Mouse (Mus musculus): ENCODE measurements around the gene Sstr2. TPM values are rescaled to one million over a fixed set of nuclear protein-coding genes. Genes with fewer than 3 reads are reported as not detected.

Gene Sstr2
- polyA plus RNA-seq, 1 experiment from 2014 or later: 2.1 TPM

DNA sequence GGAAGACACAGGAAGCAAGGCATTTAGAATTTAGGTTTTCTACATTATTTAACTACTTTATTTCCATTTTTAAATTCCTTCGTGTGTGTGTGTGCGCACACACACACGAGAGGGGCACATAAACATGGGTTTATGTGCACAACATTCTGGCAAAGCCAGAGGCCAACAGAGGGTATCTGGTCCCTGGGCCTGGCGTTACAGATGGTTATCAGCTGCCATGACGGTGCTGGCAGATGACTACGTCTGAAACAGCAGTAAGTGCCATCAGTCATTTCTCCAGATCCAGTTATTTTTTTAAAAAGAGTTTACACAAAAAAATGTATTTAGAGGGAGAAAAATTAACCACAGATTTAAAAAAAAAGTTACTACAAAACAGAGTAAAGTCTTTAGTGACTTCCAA, 47.1 kb downstream of the Sstr2 start:
- no peak overlapping the region for H3K4me3 ChIP-seq
- H3K27me3 ChIP-seq (replicated peaks; ENCODE audit: low read depth, poor library complexity, severe bottlenecking): no peaks in the 10 kb centered on the region
- 86% methylated on average over 6 of the region's 6 CpGs for WGBS
- H3K4me1 ChIP-seq: peaks cover 3% of the 10 kb centered on the region; the same call in 1 of the 2 replicates
- H3K36me3 ChIP-seq (replicated peaks): peaks cover 88% of the 10 kb centered on the region
- DNase-seq (ENCODE audit: low spot score): no peak
- H3K27ac ChIP-seq (replicated peaks): no peak overlapping the region
- H3K9me3 ChIP-seq: no peaks in the 10 kb centered on the region

DNA sequence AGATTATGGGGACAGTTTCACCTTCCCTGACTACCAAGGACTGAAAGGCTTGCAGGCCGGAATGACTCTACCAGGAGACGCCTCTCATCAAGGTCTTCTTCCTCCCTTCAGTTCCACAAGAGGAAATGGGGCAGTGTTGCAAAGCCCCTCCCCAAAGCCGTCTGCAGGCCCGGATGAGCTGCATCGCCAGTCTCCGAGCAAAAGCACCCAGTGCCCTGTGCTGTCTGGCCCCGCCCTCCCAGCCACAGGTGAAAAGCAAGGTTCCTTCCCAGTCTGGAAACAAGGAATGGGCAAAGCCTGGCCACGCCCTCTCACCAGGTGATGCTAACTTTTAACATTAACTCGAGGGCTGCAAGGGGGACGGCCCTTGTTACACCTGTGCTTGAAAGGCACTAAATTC, 47.5 kb downstream of the Sstr2 start:
- no peak overlapping the region for H3K27ac ChIP-seq (replicated peaks)
- no peaks in the 10 kb centered on the region for H3K9me3 ChIP-seq
- peaks cover 88% of the 10 kb centered on the region for H3K36me3 ChIP-seq (replicated peaks)
- H3K4me3 ChIP-seq: no peak overlapping the region
- no peaks in the 10 kb centered on the region for H3K27me3 ChIP-seq (replicated peaks; ENCODE audit: low read depth, poor library complexity, severe bottlenecking)
- no peak for DNase-seq (ENCODE audit: low spot score)
- H3K4me1 ChIP-seq: peaks cover 3% of the 10 kb centered on the region; the same call in 1 of the 2 replicates
- WGBS: 58% methylated on average over 10 of the region's 10 CpGs

DNA sequence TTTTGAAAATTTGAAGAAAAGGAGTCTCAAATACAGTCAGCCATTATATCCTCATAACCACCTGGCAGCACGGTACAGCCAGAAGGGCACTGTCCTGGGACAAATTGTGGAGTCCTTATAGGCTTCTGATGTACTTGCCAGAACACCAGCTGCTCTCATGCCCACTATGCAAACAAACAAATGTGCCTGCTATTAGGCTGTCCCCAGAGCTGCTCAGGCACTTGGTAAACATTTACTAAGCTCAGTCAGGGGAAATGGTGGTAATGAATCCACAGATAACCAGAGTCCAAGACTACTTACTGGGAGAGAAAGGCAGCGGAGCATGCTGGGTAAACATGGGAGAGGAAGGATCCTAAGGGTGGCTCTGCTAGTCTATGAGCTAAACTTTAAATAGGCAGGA, 48.0 kb downstream of the Sstr2 start:
- no peak for DNase-seq (ENCODE audit: low spot score)
- Histone ChIP-seq H3K36me3 (replicated peaks) (peaks cover 88% of the 10 kb centered on the region), H3K4me3 (no peak overlapping the region), H3K4me1 (peaks cover 3% of the 10 kb centered on the region; the same call in 1 of the 2 replicates), H3K27ac (replicated peaks) (no peak overlapping the region), H3K27me3 (replicated peaks; ENCODE audit: low read depth, poor library complexity, severe bottlenecking) (no peaks in the 10 kb centered on the region), H3K9me3 (no peaks in the 10 kb centered on the region)
- 82% methylated on average over 2 of the region's 2 CpGs for WGBS

GRCm38 (mm10) chr11:113667704-113668103, 48.6 kb downstream of the Sstr2 start:
- peaks cover 88% of the 10 kb centered on the region for H3K36me3 ChIP-seq (replicated peaks)

GRCm38 (mm10) chr11:113668857-113669256, 49.7 kb downstream of the Sstr2 start:
- 94% methylated on average over 5 of the region's 5 CpGs for WGBS

More at GRCm38 (mm10) chr11:113667704-113668103, 48.6 kb downstream of the Sstr2 start:
- 86% methylated on average over 4 of the region's 4 CpGs for WGBS
- H3K4me1 ChIP-seq: peaks cover 3% of the 10 kb centered on the region; the same call in 1 of the 2 replicates
- H3K4me3 ChIP-seq: no peak overlapping the region
- DNase-seq (ENCODE audit: low spot score): no peak
- no peak overlapping the region for H3K27ac ChIP-seq (replicated peaks)
- H3K27me3 ChIP-seq (replicated peaks; ENCODE audit: low read depth, poor library complexity, severe bottlenecking): no peaks in the 10 kb centered on the region
- H3K9me3 ChIP-seq: no peaks in the 10 kb centered on the region

GRCm38 (mm10) chr11:113669711-113670110, 50.6 kb downstream of the Sstr2 start:
- no peaks in the 10 kb centered on the region for H3K27me3 ChIP-seq (replicated peaks; ENCODE audit: low read depth, poor library complexity, severe bottlenecking)
- H3K4me1 ChIP-seq: peaks cover 3% of the 10 kb centered on the region; the same call in 1 of the 2 replicates
- peaks cover 88% of the 10 kb centered on the region for H3K36me3 ChIP-seq (replicated peaks)
- no peak for DNase-seq (ENCODE audit: low spot score)
- H3K4me3 ChIP-seq: no peak overlapping the region
- H3K9me3 ChIP-seq: no peaks in the 10 kb centered on the region
- WGBS: 85% methylated on average over 4 of the region's 4 CpGs
- H3K27ac ChIP-seq (replicated peaks): no peak overlapping the region

More at GRCm38 (mm10) chr11:113668857-113669256, 49.7 kb downstream of the Sstr2 start:
- Histone ChIP-seq H3K4me1 (peaks cover 3% of the 10 kb centered on the region; the same call in 1 of the 2 replicates), H3K9me3 (no peaks in the 10 kb centered on the region), H3K27me3 (replicated peaks; ENCODE audit: low read depth, poor library complexity, severe bottlenecking) (no peaks in the 10 kb centered on the region), H3K27ac (replicated peaks) (no peak overlapping the region), H3K36me3 (replicated peaks) (peaks cover 88% of the 10 kb centered on the region), H3K4me3 (no peak overlapping the region)
- no peak for DNase-seq (ENCODE audit: low spot score)

DNA sequence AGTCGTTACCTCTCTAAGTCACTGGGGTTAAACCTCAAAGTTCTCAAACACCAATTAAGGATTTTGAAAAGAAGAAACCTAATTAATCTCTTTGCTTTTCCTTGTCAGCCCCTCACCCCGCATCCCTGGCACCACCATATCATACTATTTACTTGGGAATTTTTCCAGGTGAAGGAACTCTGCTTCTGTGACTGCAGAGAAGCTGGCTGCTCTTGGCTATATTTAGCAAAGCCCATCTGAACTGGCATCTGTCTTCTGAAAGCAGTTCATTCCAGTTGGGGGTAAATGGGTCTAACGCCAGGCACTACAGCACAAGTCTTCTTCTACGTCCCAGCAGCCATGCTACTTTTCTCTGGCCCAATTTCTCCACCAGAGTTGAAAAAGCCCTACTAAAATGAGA, 54.5 kb downstream of the Sstr2 start:
- Histone ChIP-seq H3K4me1 (peaks cover 4% of the 10 kb centered on the region), H3K27ac (replicated peaks) (no peak overlapping the region), H3K4me3 (no peak overlapping the region), H3K27me3 (replicated peaks; ENCODE audit: low read depth, poor library complexity, severe bottlenecking) (no peaks in the 10 kb centered on the region), H3K36me3 (replicated peaks) (peaks cover 92% of the 10 kb centered on the region), H3K9me3 (no peaks in the 10 kb centered on the region)
- no peak for DNase-seq (ENCODE audit: low spot score)
- 95% methylated on average over 4 of the region's 4 CpGs for WGBS

DNA sequence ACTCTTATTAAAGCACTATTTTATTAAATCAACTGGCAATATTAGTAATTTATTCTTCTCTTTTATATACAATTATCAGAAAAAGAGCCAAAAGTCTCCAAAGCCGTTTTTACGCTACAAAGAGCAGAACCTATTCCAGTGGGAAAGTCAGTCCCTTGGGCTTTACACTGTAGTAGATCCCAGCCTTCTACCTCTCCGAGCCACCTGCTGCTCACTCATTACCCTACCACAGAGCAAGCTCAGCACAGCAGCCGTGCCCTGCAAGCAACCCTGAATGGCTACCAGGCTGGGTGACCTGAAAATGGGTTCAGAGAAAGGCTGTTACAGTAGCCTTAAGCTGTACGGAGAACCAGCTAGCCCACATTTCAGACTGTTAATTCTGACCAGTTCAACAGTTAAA, 55.5 kb downstream of the Sstr2 start:
- H3K36me3 ChIP-seq (replicated peaks): peaks cover 82% of the 10 kb centered on the region
- H3K4me3 ChIP-seq: no peak overlapping the region
- WGBS: 92% methylated on average over 5 of the region's 5 CpGs
- no peak overlapping the region for H3K27ac ChIP-seq (replicated peaks)
- no peaks in the 10 kb centered on the region for H3K27me3 ChIP-seq (replicated peaks; ENCODE audit: low read depth, poor library complexity, severe bottlenecking)
- H3K9me3 ChIP-seq: no peaks in the 10 kb centered on the region
- H3K4me1 ChIP-seq: peaks cover 7% of the 10 kb centered on the region
- DNase-seq (ENCODE audit: low spot score): no peak

Other genes starting within 250 kb of the Sstr2 start
- 27.4 and 28.1 TPM in 2 replicates for gene Cog1, start 29.8 kb downstream of the Sstr2 start, polyA plus RNA-seq (2016; fragmentation: Nextera tagmentation; extraction: Ambion mirVana)
- 17.0 and 17.2 TPM in 2 replicates for gene Slc39a11, start 30.7 kb downstream of the Sstr2 start, polyA plus RNA-seq (2016; fragmentation: Nextera tagmentation; extraction: Ambion mirVana)
- gene Fam104a, start 64.8 kb downstream of the Sstr2 start, polyA plus RNA-seq (2016; fragmentation: Nextera tagmentation; extraction: Ambion mirVana): 53.4 and 57.6 TPM in 2 replicates
- gene D11Wsu47e, start 65.1 kb downstream of the Sstr2 start, polyA plus RNA-seq (2016; fragmentation: Nextera tagmentation; extraction: Ambion mirVana): 26.4 and 28.0 TPM in 2 replicates
- gene Cpsf4l, start 90.7 kb downstream of the Sstr2 start, polyA plus RNA-seq (2016; fragmentation: Nextera tagmentation; extraction: Ambion mirVana): 0.34 and 0.69 TPM in 2 replicates
- 117 TPM in 2 replicates for gene Cdc42ep4, start 132.5 kb downstream of the Sstr2 start, polyA plus RNA-seq (2016; fragmentation: Nextera tagmentation; extraction: Ambion mirVana)

Data from embryonic facial prominence, embryonic 10.5 days (tissue).